Mouse (Mus musculus): ENCODE data around the gene Pmepa1. TPM values are rescaled to one million over a fixed set of nuclear protein-coding genes. Genes with fewer than 3 reads are reported as not detected.

Pmepa1 gene
- polyA plus RNA-seq, 1 experiment from 2014 or later = 1.9 TPM

GRCm38 (mm10) chr2:173273885-173274284, 2.4 kb downstream of the Pmepa1 start:
- Histone ChIP-seq H3K27ac (no peak overlapping the region), H3K36me3 (no peaks in the 10 kb centered on the region), H3K9me3 (no peaks in the 10 kb centered on the region), H3K27me3 (ENCODE audit: insufficient read depth, poor library complexity, severe bottlenecking) (peaks cover 72% of the 10 kb centered on the region), H3K4me1 (peaks cover 56% of the 10 kb centered on the region), H3K4me3 (peak overlapping the region; percentile 85; the same call in 1 of the 2 replicates)
- 46% methylated on average over 4 of the region's 4 CpGs for WGBS
- no peak for DNase-seq (ENCODE audit: low spot score)

- 63% methylated on average over 11 of the region's 11 CpGs for WGBS
- Histone ChIP-seq H3K27ac (no peak overlapping the region), H3K36me3 (no peaks in the 10 kb centered on the region), H3K27me3 (ENCODE audit: insufficient read depth, poor library complexity, severe bottlenecking) (peaks cover 69% of the 10 kb centered on the region), H3K4me1 (peaks cover 58% of the 10 kb centered on the region), H3K4me3 (no peak overlapping the region), H3K9me3 (no peaks in the 10 kb centered on the region)
- no peak for DNase-seq (ENCODE audit: low spot score)
Measured at GRCm38 (mm10) chr2:173272354-173272900, 3.9 kb downstream of the Pmepa1 start.

- Histone ChIP-seq H3K4me1 (peaks cover 50% of the 10 kb centered on the region), H3K9me3 (no peaks in the 10 kb centered on the region), H3K36me3 (no peaks in the 10 kb centered on the region), H3K27ac (no peak overlapping the region), H3K4me3 (no peak overlapping the region), H3K27me3 (ENCODE audit: insufficient read depth, poor library complexity, severe bottlenecking) (peaks cover 66% of the 10 kb centered on the region)
- WGBS = 75% methylated on average over 9 of the region's 9 CpGs
- no peak for DNase-seq (ENCODE audit: low spot score)
Measured at GRCm38 (mm10) chr2:173271541-173271940, 4.8 kb downstream of the Pmepa1 start.

- H3K27me3 ChIP-seq (ENCODE audit: insufficient read depth, poor library complexity, severe bottlenecking) = peaks cover 66% of the 10 kb centered on the region
- no peak overlapping the region for H3K4me3 ChIP-seq
- no peaks in the 10 kb centered on the region for H3K36me3 ChIP-seq
- WGBS = 75% methylated on average over 11 of the region's 11 CpGs
- H3K4me1 ChIP-seq = peaks cover 53% of the 10 kb centered on the region
- H3K9me3 ChIP-seq = no peaks in the 10 kb centered on the region
- DNase-seq (ENCODE audit: low spot score) = no peak
- H3K27ac ChIP-seq = no peak overlapping the region
Measured at GRCm38 (mm10) chr2:173270601-173271248, 5.6 kb downstream of the Pmepa1 start.

GRCm38 (mm10) chr2:173270196-173270595, 6.1 kb downstream of the Pmepa1 start:
- Histone ChIP-seq H3K27ac (no peak overlapping the region), H3K4me3 (no peak overlapping the region), H3K27me3 (ENCODE audit: insufficient read depth, poor library complexity, severe bottlenecking) (peaks cover 66% of the 10 kb centered on the region), H3K36me3 (no peaks in the 10 kb centered on the region), H3K9me3 (no peaks in the 10 kb centered on the region), H3K4me1 (peaks cover 55% of the 10 kb centered on the region)
- no peak for DNase-seq (ENCODE audit: low spot score)
- WGBS = 40% methylated on average over 9 of the region's 9 CpGs

- H3K4me3 ChIP-seq = no peak overlapping the region
- WGBS = 73% methylated on average over 3 of the region's 3 CpGs
- peaks cover 53% of the 10 kb centered on the region for H3K4me1 ChIP-seq
- H3K9me3 ChIP-seq = no peaks in the 10 kb centered on the region
- H3K27me3 ChIP-seq (ENCODE audit: insufficient read depth, poor library complexity, severe bottlenecking) = peaks cover 43% of the 10 kb centered on the region
- no peak for DNase-seq (ENCODE audit: low spot score)
- H3K27ac ChIP-seq = no peak overlapping the region
- H3K36me3 ChIP-seq = no peaks in the 10 kb centered on the region
Measured at GRCm38 (mm10) chr2:173267562-173267961, 8.8 kb downstream of the Pmepa1 start.

- WGBS = 76% methylated on average over 25 of the region's 25 CpGs
- peaks cover 57% of the 10 kb centered on the region for H3K4me1 ChIP-seq
- H3K9me3 ChIP-seq = no peaks in the 10 kb centered on the region
Measured at GRCm38 (mm10) chr2:173266349-173267112, 9.8 kb downstream of the Pmepa1 start.

GRCm38 (mm10) chr2:173265468-173266265, 10.7 kb downstream of the Pmepa1 start:
- H3K9me3 ChIP-seq = no peaks in the 10 kb centered on the region
- no peak overlapping the region for H3K4me3 ChIP-seq
- no peaks in the 10 kb centered on the region for H3K36me3 ChIP-seq
- no peak for DNase-seq (ENCODE audit: low spot score)
- H3K27ac ChIP-seq = no peak overlapping the region
- H3K4me1 ChIP-seq = peaks cover 64% of the 10 kb centered on the region
- WGBS = 89% methylated on average over 22 of the region's 22 CpGs
- H3K27me3 ChIP-seq (ENCODE audit: insufficient read depth, poor library complexity, severe bottlenecking) = peaks cover 31% of the 10 kb centered on the region

More at GRCm38 (mm10) chr2:173266349-173267112, 9.8 kb downstream of the Pmepa1 start:
- no peak for DNase-seq (ENCODE audit: low spot score)
- Histone ChIP-seq H3K27ac (no peak overlapping the region), H3K36me3 (no peaks in the 10 kb centered on the region), H3K27me3 (ENCODE audit: insufficient read depth, poor library complexity, severe bottlenecking) (peaks cover 33% of the 10 kb centered on the region), H3K4me3 (no peak overlapping the region)

- Histone ChIP-seq H3K4me1 (peaks cover 62% of the 10 kb centered on the region), H3K9me3 (no peaks in the 10 kb centered on the region), H3K27ac (peak overlapping the region; percentile 42; the same call in 1 of the 2 replicates), H3K36me3 (no peaks in the 10 kb centered on the region), H3K4me3 (no peak overlapping the region), H3K27me3 (ENCODE audit: insufficient read depth, poor library complexity, severe bottlenecking) (peaks cover 28% of the 10 kb centered on the region)
- WGBS = 35% methylated on average over 13 of the region's 13 CpGs
- no peak for DNase-seq (ENCODE audit: low spot score)
Measured at GRCm38 (mm10) chr2:173264467-173265128, 11.7 kb downstream of the Pmepa1 start.

- peaks cover 64% of the 10 kb centered on the region for H3K4me1 ChIP-seq
- H3K4me3 ChIP-seq = no peak overlapping the region
- no peak for DNase-seq (ENCODE audit: low spot score)
- H3K27ac ChIP-seq = peak overlapping the region; percentile 42; the same call in 1 of the 2 replicates
- no peaks in the 10 kb centered on the region for H3K36me3 ChIP-seq
- H3K9me3 ChIP-seq = no peaks in the 10 kb centered on the region
- H3K27me3 ChIP-seq (ENCODE audit: insufficient read depth, poor library complexity, severe bottlenecking) = peaks cover 28% of the 10 kb centered on the region
- 62% methylated on average over 11 of the region's 11 CpGs for WGBS
Measured at GRCm38 (mm10) chr2:173263636-173264330, 12.6 kb downstream of the Pmepa1 start.

- no peaks in the 10 kb centered on the region for H3K9me3 ChIP-seq
- 79% methylated on average over 10 of the region's 10 CpGs for WGBS
- no peaks in the 10 kb centered on the region for H3K36me3 ChIP-seq
- H3K27me3 ChIP-seq (ENCODE audit: insufficient read depth, poor library complexity, severe bottlenecking) = peaks cover 26% of the 10 kb centered on the region
- no peak overlapping the region for H3K4me3 ChIP-seq
- H3K4me1 ChIP-seq = peaks cover 82% of the 10 kb centered on the region
- no peak overlapping the region for H3K27ac ChIP-seq
- DNase-seq (ENCODE audit: low spot score) = no peak
Measured at GRCm38 (mm10) chr2:173261497-173261896, 14.8 kb downstream of the Pmepa1 start.
